Mouse (Mus musculus): ENCODE data around the gene Tex12. TPM values are rescaled to one million over a fixed set of nuclear protein-coding genes. Genes with fewer than 3 reads are reported as not detected.

The Tex12 gene
- polyA plus RNA-seq (2016; fragmentation: Nextera tagmentation; extraction: Ambion mirVana): not detected in 2 replicates

- 91% methylated on average over 38 of the region's 38 CpGs for WGBS
- Histone ChIP-seq H3K27ac (no peak within 1 kb of the TSS), H3K27me3 (no peaks in the 10 kb centered on the region), H3K4me2 (replicated peaks) (no peak within 1 kb of the TSS), H3K9me3 (0 out of 2 replicates have a peak, but pooled peaks cover 5% of the 10 kb centered on the region), H3K9ac (no peak within 1 kb of the TSS), H3K4me1 (no peaks in the 10 kb centered on the region), H3K4me3 (no peak within 1 kb of the TSS), H3K36me3 (no peaks in the 10 kb centered on the region)
- ATAC-seq (ENCODE audit: insufficient number of reproducible peaks, insufficient read depth, low FRiP score, low TSS enrichment): no peak
Measured at GRCm38 (mm10) chr9:50561145-50561917, at the start of gene Tex12. Gene Tex12 (minus strand): TSS chr9:50561325.

DNA sequence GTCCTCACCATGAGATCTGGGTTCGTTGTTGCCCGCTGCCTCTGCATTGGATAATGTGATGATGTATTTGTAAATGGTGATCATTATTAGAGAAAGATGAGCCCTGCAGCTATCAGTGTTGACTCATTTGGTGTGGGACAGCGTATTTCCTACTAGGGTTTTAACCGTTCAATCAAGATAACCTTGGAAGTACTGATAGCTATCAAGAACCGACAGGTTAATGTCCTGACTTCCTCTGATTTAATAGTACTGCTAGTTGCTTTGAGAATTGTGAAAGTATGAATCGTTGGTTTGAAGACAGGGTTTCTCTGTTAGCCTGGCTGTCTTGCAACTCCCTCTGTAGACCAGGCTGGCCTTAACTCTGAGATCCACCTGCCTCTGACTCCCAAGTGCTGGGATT, 43.2 kb upstream of the Tex12 start:
- H3K27me3 ChIP-seq: no peaks in the 10 kb centered on the region
- ATAC-seq (ENCODE audit: insufficient number of reproducible peaks, insufficient read depth, low FRiP score, low TSS enrichment): no peak
- peak overlapping the region; percentile 80 for H3K9ac ChIP-seq
- H3K9me3 ChIP-seq: no peaks in the 10 kb centered on the region
- WGBS: 3% methylated on average over 6 of the region's 6 CpGs
- peak overlapping the region; percentile 85 for H3K27ac ChIP-seq
- H3K4me2 ChIP-seq (replicated peaks): peak overlapping the region; percentile 89
- peak overlapping the region; percentile 84 for H3K4me3 ChIP-seq
- H3K4me1 ChIP-seq: peaks cover 22% of the 10 kb centered on the region
- H3K36me3 ChIP-seq: peaks cover 25% of the 10 kb centered on the region

GRCm38 (mm10) chr9:50603998-50604324, 42.8 kb upstream of the Tex12 start:
- H3K9ac ChIP-seq: peak overlapping the region; percentile 80
- peaks cover 22% of the 10 kb centered on the region for H3K4me1 ChIP-seq
- H3K27ac ChIP-seq: peak overlapping the region; percentile 85
- under 1% methylated on average over 24 of the region's 24 CpGs for WGBS
- peak overlapping the region; percentile 89 for H3K4me2 ChIP-seq (replicated peaks)
- H3K4me3 ChIP-seq: peak overlapping the region; percentile 84
- H3K9me3 ChIP-seq: no peaks in the 10 kb centered on the region
- ATAC-seq (ENCODE audit: insufficient number of reproducible peaks, insufficient read depth, low FRiP score, low TSS enrichment): peak; percentile 90
- H3K36me3 ChIP-seq: peaks cover 24% of the 10 kb centered on the region
- H3K27me3 ChIP-seq: no peaks in the 10 kb centered on the region

DNA sequence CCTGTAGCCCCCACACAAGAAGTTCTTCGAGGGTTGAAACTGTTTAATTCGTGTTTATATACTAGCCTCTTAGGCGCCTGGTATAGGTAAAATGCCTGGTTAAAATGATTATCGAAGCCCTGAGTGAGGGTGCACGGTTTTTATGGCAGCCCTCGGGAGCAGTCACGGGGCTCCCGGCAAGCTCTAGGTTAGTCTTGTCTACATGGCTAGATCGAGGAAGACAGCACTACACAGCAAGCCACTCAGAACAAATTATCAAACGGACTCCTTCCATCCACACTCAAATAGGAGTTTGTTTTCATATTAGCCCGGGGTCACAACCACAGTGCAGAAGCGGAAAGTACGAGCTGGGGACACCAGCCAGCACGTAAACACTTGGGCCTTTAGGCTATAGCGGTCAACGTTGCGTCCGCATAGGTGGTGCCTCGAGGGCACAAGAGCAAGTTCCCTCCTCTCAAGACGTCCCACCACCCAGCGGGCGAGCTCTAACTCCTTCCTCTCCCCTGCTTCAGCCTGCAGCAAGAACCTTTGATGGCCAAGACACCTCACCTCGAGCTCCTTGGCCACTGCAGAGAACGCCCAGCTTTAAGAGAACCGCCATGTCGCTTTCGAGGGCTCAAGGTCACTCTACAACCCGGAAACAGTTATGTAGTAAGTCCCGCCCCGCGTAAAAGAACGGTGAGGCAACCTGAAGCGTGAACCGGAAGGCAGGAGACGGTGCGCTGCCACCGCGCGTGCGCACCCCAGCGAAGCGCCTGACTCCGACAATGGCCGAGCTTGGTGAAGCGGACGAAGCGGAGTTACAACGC, 42.3 kb upstream of the Tex12 start, which contains the start of the genes Sdhd and Timm8b:
Sdhd (minus strand) TSS at position 624 of the 809 bp plus-strand sequence.
Timm8b (plus strand) TSS at position 722 of the 809 bp plus-strand sequence.
- peaks cover 24% of the 10 kb centered on the region for H3K36me3 ChIP-seq
- H3K9me3 ChIP-seq: no peaks in the 10 kb centered on the region
- ATAC-seq (ENCODE audit: insufficient number of reproducible peaks, insufficient read depth, low FRiP score, low TSS enrichment): peak; percentile 95
- peaks cover 22% of the 10 kb centered on the region for H3K4me1 ChIP-seq
- no peaks in the 10 kb centered on the region for H3K27me3 ChIP-seq
- H3K9ac ChIP-seq: peak within 1 kb of the TSS; percentile 80
- peak within 1 kb of the TSS; percentile 89 for H3K4me2 ChIP-seq (replicated peaks)
- H3K27ac ChIP-seq: peak within 1 kb of the TSS; percentile 85
- 1% methylated on average over 48 of the region's 48 CpGs for WGBS
- peak within 1 kb of the TSS; percentile 84 for H3K4me3 ChIP-seq

- H3K4me3 ChIP-seq: peak overlapping the region; percentile 84
- peaks cover 27% of the 10 kb centered on the region for H3K36me3 ChIP-seq
- no peaks in the 10 kb centered on the region for H3K27me3 ChIP-seq
- peak overlapping the region; percentile 79; the same call in 1 of the 2 replicates for H3K9ac ChIP-seq
- no peak for ATAC-seq (ENCODE audit: insufficient number of reproducible peaks, insufficient read depth, low FRiP score, low TSS enrichment)
- H3K4me2 ChIP-seq (replicated peaks): peak overlapping the region; percentile 89
- H3K27ac ChIP-seq: no peak overlapping the region
- no peaks in the 10 kb centered on the region for H3K9me3 ChIP-seq
- 87% methylated on average over 7 of the region's 7 CpGs for WGBS
- H3K4me1 ChIP-seq: peaks cover 22% of the 10 kb centered on the region
Measured at GRCm38 (mm10) chr9:50602055-50602845, 41.1 kb upstream of the Tex12 start.

DNA sequence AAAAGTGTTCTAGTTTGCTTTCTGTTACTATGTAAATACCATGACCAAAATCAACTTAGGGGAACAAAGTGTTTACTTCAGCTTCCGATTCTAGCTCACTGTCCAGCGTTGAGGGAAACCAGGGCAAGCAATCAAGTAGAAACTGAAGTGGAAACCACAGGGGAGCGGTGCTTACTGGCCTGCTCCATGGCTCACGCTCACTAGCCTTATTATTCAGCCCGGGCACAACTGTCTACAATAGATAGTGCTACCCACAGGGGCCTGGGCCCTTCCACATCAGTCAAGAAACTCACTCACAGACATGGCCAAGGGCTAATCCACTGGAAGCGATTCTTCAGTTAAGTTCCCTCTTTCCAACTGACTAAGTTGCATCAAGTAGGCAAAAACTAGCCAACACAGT, 40.4 kb upstream of the Tex12 start:
- no peak overlapping the region for H3K27ac ChIP-seq
- no peak for ATAC-seq (ENCODE audit: insufficient number of reproducible peaks, insufficient read depth, low FRiP score, low TSS enrichment)
- no peak overlapping the region for H3K4me3 ChIP-seq
- peaks cover 30% of the 10 kb centered on the region for H3K36me3 ChIP-seq
- 86% methylated on average over 6 of the region's 6 CpGs for WGBS
- no peak overlapping the region for H3K9ac ChIP-seq
- H3K4me1 ChIP-seq: peaks cover 22% of the 10 kb centered on the region
- no peaks in the 10 kb centered on the region for H3K9me3 ChIP-seq
- no peak overlapping the region for H3K4me2 ChIP-seq (replicated peaks)
- no peaks in the 10 kb centered on the region for H3K27me3 ChIP-seq

DNA sequence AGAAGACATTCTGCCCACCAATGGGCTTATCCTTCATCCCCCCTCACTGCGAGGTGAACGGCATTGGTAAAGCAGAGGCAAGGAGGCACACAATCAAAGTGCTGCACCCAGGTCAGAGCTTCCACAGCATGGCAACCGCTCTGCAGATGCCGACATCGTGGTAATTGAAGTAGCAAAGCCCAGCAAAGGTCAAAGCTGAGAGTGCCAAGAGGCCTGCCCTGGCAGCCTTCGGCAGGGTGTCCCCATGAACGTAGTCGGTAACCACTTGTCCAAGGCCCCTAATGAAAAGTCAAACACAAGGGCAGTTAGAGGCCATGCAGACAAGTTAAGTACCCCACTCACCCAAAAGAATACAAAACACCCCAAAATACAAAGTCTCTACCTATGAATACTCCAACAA, 35.8 kb upstream of the Tex12 start:
- no peak overlapping the region for H3K4me3 ChIP-seq
- 97% methylated on average over 8 of the region's 8 CpGs for WGBS
- no peak for ATAC-seq (ENCODE audit: insufficient number of reproducible peaks, insufficient read depth, low FRiP score, low TSS enrichment)
- peaks cover 4% of the 10 kb centered on the region for H3K4me1 ChIP-seq
- H3K4me2 ChIP-seq (replicated peaks): no peak overlapping the region
- no peaks in the 10 kb centered on the region for H3K9me3 ChIP-seq
- no peaks in the 10 kb centered on the region for H3K27me3 ChIP-seq
- H3K27ac ChIP-seq: no peak overlapping the region
- H3K36me3 ChIP-seq: peaks cover 45% of the 10 kb centered on the region
- no peak overlapping the region for H3K9ac ChIP-seq

DNA sequence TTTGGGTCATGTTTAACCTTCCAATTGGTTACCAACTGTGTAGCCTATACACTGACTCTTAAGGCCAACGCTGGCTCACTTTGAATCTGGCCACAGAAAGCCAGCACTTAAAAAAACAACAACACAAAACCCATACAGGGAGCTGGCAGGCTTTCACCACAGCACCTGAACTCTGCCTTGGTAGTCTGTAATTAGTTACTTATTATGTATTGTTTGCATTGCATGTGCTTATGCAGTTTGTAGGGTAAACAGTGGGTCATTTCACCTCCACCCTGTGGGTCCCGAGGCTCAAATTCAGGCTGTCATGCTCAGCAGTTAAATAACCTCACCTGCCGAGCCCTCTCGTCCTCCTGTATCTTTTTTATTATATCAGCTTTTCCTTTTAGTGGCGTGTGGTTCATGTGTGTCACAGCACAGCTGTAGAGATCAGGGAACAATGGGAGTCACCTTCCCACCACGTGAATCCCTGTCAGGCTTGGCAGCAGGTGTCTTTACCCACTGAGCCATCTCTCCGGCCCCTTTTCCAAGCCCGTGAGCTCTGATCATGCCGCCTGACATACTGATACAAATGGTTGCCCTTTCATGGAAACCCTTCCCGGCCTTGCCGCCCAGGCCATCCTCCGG, 33.8 kb upstream of the Tex12 start:
- Histone ChIP-seq H3K27ac (no peak overlapping the region), H3K4me1 (no peaks in the 10 kb centered on the region), H3K9ac (no peak overlapping the region), H3K9me3 (no peaks in the 10 kb centered on the region), H3K4me3 (no peak overlapping the region), H3K36me3 (peaks cover 45% of the 10 kb centered on the region), H3K4me2 (replicated peaks) (no peak overlapping the region), H3K27me3 (no peaks in the 10 kb centered on the region)
- 80% methylated on average over 12 of the region's 12 CpGs for WGBS
- no peak for ATAC-seq (ENCODE audit: insufficient number of reproducible peaks, insufficient read depth, low FRiP score, low TSS enrichment)

GRCm38 (mm10) chr9:50593544-50593943, 32.4 kb upstream of the Tex12 start:
- WGBS: 76% methylated on average over 3 of the region's 3 CpGs
- H3K27ac ChIP-seq: no peak overlapping the region
- no peak for ATAC-seq (ENCODE audit: insufficient number of reproducible peaks, insufficient read depth, low FRiP score, low TSS enrichment)
- H3K36me3 ChIP-seq: peaks cover 34% of the 10 kb centered on the region
- no peak overlapping the region for H3K9ac ChIP-seq
- no peaks in the 10 kb centered on the region for H3K4me1 ChIP-seq
- H3K4me3 ChIP-seq: no peak overlapping the region
- no peaks in the 10 kb centered on the region for H3K9me3 ChIP-seq
- no peak overlapping the region for H3K4me2 ChIP-seq (replicated peaks)
- H3K27me3 ChIP-seq: no peaks in the 10 kb centered on the region

- 89% methylated on average over 9 of the region's 9 CpGs for WGBS
- H3K27ac ChIP-seq: no peak overlapping the region
- no peaks in the 10 kb centered on the region for H3K27me3 ChIP-seq
- no peak overlapping the region for H3K4me3 ChIP-seq
- no peak overlapping the region for H3K4me2 ChIP-seq (replicated peaks)
- H3K4me1 ChIP-seq: no peaks in the 10 kb centered on the region
- no peak for ATAC-seq (ENCODE audit: insufficient number of reproducible peaks, insufficient read depth, low FRiP score, low TSS enrichment)
- no peak overlapping the region for H3K9ac ChIP-seq
- H3K36me3 ChIP-seq: peaks cover 28% of the 10 kb centered on the region
- no peaks in the 10 kb centered on the region for H3K9me3 ChIP-seq
Measured at GRCm38 (mm10) chr9:50592955-50593354, 31.8 kb upstream of the Tex12 start.
